Comparison of ENCODE assay signal across 9 mouse cellular contexts in genomic region chr6:42261524-42262170, GRCm38 (mm10). TPM values are rescaled to one million over a fixed set of nuclear protein-coding genes. Genes with fewer than 3 reads are reported as not detected.
DNase-seq lines count a peak whose midpoint lies in the region; ATAC-seq lines count a peak whose summit lies in the region.
"Had no signal": no experiment of that assay in that cellular context is flagged by ENCODE, and none has a peak within 500 bp of the region (broad histone marks: within the 10 kb centered on the region; RNA-seq: fewer than 3 reads in every experiment).

Tmem139 (plus strand) TSS chr6:42261970.

- no peak for DNase-seq in midbrain, embryonic 10.5 days (ENCODE audit: low spot score)
- DNase-seq in midbrain, embryonic 14.5 days, result no peak
- no peak for DNase-seq in thymus, postnatal 14 days
- no peak for DNase-seq in frontal cortex, postnatal 25 days (ENCODE audit: low spot score in 2 of 2)
- DNase-seq: cerebellum, postnatal 25 days had no signal

- no peaks in the 10 kb centered on the region for H3K9me3 ChIP-seq in midbrain, embryonic 10.5 days (replicated peaks)
- no peaks in the 10 kb centered on the region for H3K9me3 ChIP-seq in midbrain, embryonic 14.5 days (ENCODE audit: control insufficient read depth, low read length)
- no peaks in the 10 kb centered on the region for H3K9me3 ChIP-seq in intestine, embryonic 15.5 days
- no peaks in the 10 kb centered on the region for H3K9me3 ChIP-seq in limb, embryonic 13.5 days
- no peaks in the 10 kb centered on the region for H3K9me3 ChIP-seq in stomach, embryonic 14.5 days (ENCODE audit: control insufficient read depth, low read depth, low read length)
- no peaks in the 10 kb centered on the region for H3K9me3 ChIP-seq in hindbrain, embryonic 13.5 days

- H3K27me3 ChIP-seq in midbrain, embryonic 10.5 days (ENCODE audit: low read depth, poor library complexity, severe bottlenecking), result peaks cover 25% of the 10 kb centered on the region
- no peaks in the 10 kb centered on the region for H3K27me3 ChIP-seq in midbrain, embryonic 14.5 days (ENCODE audit: control insufficient read depth, insufficient read depth, low read length)
- H3K27me3 ChIP-seq in intestine, embryonic 15.5 days (replicated peaks), result no peaks in the 10 kb centered on the region
- no peaks in the 10 kb centered on the region for H3K27me3 ChIP-seq in limb, embryonic 13.5 days
- H3K27me3 ChIP-seq in stomach, embryonic 14.5 days (ENCODE audit: control insufficient read depth, insufficient read depth, low read length), result no peaks in the 10 kb centered on the region
- peaks cover 16% of the 10 kb centered on the region for H3K27me3 ChIP-seq in hindbrain, embryonic 13.5 days

- H3K27ac ChIP-seq in midbrain, embryonic 10.5 days (replicated peaks), result no peak within 1 kb of the TSS
- no peak within 1 kb of the TSS for H3K27ac ChIP-seq in midbrain, embryonic 14.5 days (replicated peaks; ENCODE audit: low read depth, low read length)
- peak within 1 kb of the TSS; percentile 77 for H3K27ac ChIP-seq in intestine, embryonic 15.5 days
- no peak within 1 kb of the TSS for H3K27ac ChIP-seq in limb, embryonic 13.5 days
- H3K27ac ChIP-seq in stomach, embryonic 14.5 days (ENCODE audit: low read length), result no peak within 1 kb of the TSS; the same call in 1 of the 2 replicates
- H3K27ac ChIP-seq in hindbrain, embryonic 13.5 days, result no peak within 1 kb of the TSS

- H3K4me1 ChIP-seq in midbrain, embryonic 10.5 days, result peaks cover 13% of the 10 kb centered on the region
- H3K4me1 ChIP-seq in midbrain, embryonic 14.5 days (ENCODE audit: control insufficient read depth, insufficient read depth, low read length), result peaks cover 9% of the 10 kb centered on the region
- peaks cover 2% of the 10 kb centered on the region; the same call in 1 of the 2 replicates for H3K4me1 ChIP-seq in intestine, embryonic 15.5 days (replicated peaks)
- peaks cover 8% of the 10 kb centered on the region for H3K4me1 ChIP-seq in limb, embryonic 13.5 days
- 0 out of 2 replicates have a peak, but pooled peaks cover 5% of the 10 kb centered on the region for H3K4me1 ChIP-seq in stomach, embryonic 14.5 days (ENCODE audit: control insufficient read depth, insufficient read depth, low read length)
- peaks cover 7% of the 10 kb centered on the region for H3K4me1 ChIP-seq in hindbrain, embryonic 13.5 days (replicated peaks)

- H3K9ac ChIP-seq in midbrain, embryonic 14.5 days (replicated peaks; ENCODE audit: low read length), result no peak within 1 kb of the TSS
- H3K9ac ChIP-seq in intestine, embryonic 15.5 days, result 0 out of 2 replicates have a peak within 1 kb of the TSS, but pooled peaks have one; percentile 20
- peak within 1 kb of the TSS; percentile 43 for H3K9ac ChIP-seq in limb, embryonic 13.5 days
- H3K9ac ChIP-seq in stomach, embryonic 14.5 days (replicated peaks; ENCODE audit: low read depth, low read length), result 0 out of 2 replicates have a peak within 1 kb of the TSS, but pooled peaks have one; percentile 14
- no peak within 1 kb of the TSS for H3K9ac ChIP-seq in hindbrain, embryonic 13.5 days

- no peak for ATAC-seq in midbrain, embryonic 14.5 days (ENCODE audit: low FRiP score, low TSS enrichment)
- peak; percentile 42 for ATAC-seq in intestine, embryonic 15.5 days
- no peak for ATAC-seq in limb, embryonic 13.5 days (ENCODE audit: low FRiP score, low read depth)
- no peak for ATAC-seq in stomach, embryonic 14.5 days (ENCODE audit: insufficient number of reproducible peaks, insufficient read depth, low FRiP score, low read depth)
- no peak for ATAC-seq in hindbrain, embryonic 13.5 days (ENCODE audit: low FRiP score)

- H3K4me2 ChIP-seq in midbrain, embryonic 14.5 days (ENCODE audit: low read length), result no peak within 1 kb of the TSS
- H3K4me2 ChIP-seq in intestine, embryonic 15.5 days (replicated peaks), result peak within 1 kb of the TSS; percentile 51
- peak within 1 kb of the TSS; percentile 55 for H3K4me2 ChIP-seq in limb, embryonic 13.5 days (replicated peaks)
- H3K4me2 ChIP-seq in stomach, embryonic 14.5 days (replicated peaks; ENCODE audit: low read depth, low read length), result peak within 1 kb of the TSS; percentile 35
- H3K4me2 ChIP-seq in hindbrain, embryonic 13.5 days, result no peak within 1 kb of the TSS

- WGBS in midbrain, embryonic 10.5 days, result 20% methylated on average over 20 of the region's 20 CpGs
- 23% methylated on average over 20 of the region's 20 CpGs for WGBS in midbrain, embryonic 14.5 days
- WGBS in intestine, embryonic 15.5 days, result 11% methylated on average over 20 of the region's 20 CpGs
- WGBS in limb, embryonic 13.5 days, result 19% methylated on average over 20 of the region's 20 CpGs
- WGBS in stomach, embryonic 14.5 days, result 17% methylated on average over 20 of the region's 20 CpGs
- WGBS in hindbrain, embryonic 13.5 days, result 26% methylated on average over 20 of the region's 20 CpGs

- no peaks in the 10 kb centered on the region for H3K36me3 ChIP-seq in midbrain, embryonic 10.5 days
- no peaks in the 10 kb centered on the region for H3K36me3 ChIP-seq in midbrain, embryonic 14.5 days (ENCODE audit: control insufficient read depth, insufficient read depth, low read length)
- no peaks in the 10 kb centered on the region for H3K36me3 ChIP-seq in intestine, embryonic 15.5 days
- H3K36me3 ChIP-seq in limb, embryonic 13.5 days, result no peaks in the 10 kb centered on the region
- no peaks in the 10 kb centered on the region for H3K36me3 ChIP-seq in stomach, embryonic 14.5 days (ENCODE audit: control insufficient read depth, insufficient read depth, low read length)
- H3K36me3 ChIP-seq in hindbrain, embryonic 13.5 days, result no peaks in the 10 kb centered on the region

- peak within 1 kb of the TSS; percentile 21; the same call in 1 of the 2 replicates for H3K4me3 ChIP-seq in midbrain, embryonic 10.5 days
- H3K4me3 ChIP-seq in midbrain, embryonic 14.5 days (replicated peaks; ENCODE audit: low read depth, low read length), result no peak within 1 kb of the TSS
- peak within 1 kb of the TSS; percentile 26 for H3K4me3 ChIP-seq in intestine, embryonic 15.5 days (replicated peaks)
- H3K4me3 ChIP-seq in limb, embryonic 13.5 days, result peak within 1 kb of the TSS; percentile 24
- H3K4me3 ChIP-seq in stomach, embryonic 14.5 days (ENCODE audit: low read depth, low read length), result peak within 1 kb of the TSS; percentile 11; the same call in 1 of the 2 replicates
- no peak within 1 kb of the TSS for H3K4me3 ChIP-seq in hindbrain, embryonic 13.5 days

RNA-seq across cellular contexts. Expression of gene Tmem139, which starts in this region (rescaled TPM):
- polyA plus RNA-seq in midbrain, embryonic 10.5 days (2016; fragmentation: Nextera tagmentation; extraction: Ambion mirVana), result 0.33 and 0.42 TPM in 2 replicates
- polyA plus RNA-seq in midbrain, embryonic 14.5 days (2014; fragmentation: Nextera tagmentation; extraction: Ambion mirVana), result 0.18 TPM in 1 of 2 replicates, not detected in the other
- polyA plus RNA-seq in intestine, embryonic 15.5 days (2015; fragmentation: Nextera tagmentation; extraction: Ambion mirVana), result 9.9 and 11.8 TPM in 2 replicates
- polyA plus RNA-seq in limb, embryonic 13.5 days (2015; fragmentation: Nextera tagmentation; extraction: Ambion mirVana), result 0.93 and 0.99 TPM in 2 replicates
- polyA plus RNA-seq in stomach, embryonic 14.5 days (2014; fragmentation: Nextera tagmentation; extraction: Ambion mirVana), result 2.6 and 2.8 TPM in 2 replicates
- 0.23 and 0.48 TPM in 2 replicates for polyA plus RNA-seq in hindbrain, embryonic 13.5 days (2015; fragmentation: Nextera tagmentation; extraction: Ambion mirVana)

Comparison
In these comparisons a context has a peak if more than half of its experiments do, and no peak if none do; other contexts are left out.
1. H3K4me3 ChIP-seq: peak in midbrain, embryonic 10.5 days (single experiment), intestine, embryonic 15.5 days (single experiment), limb, embryonic 13.5 days (single experiment) and stomach, embryonic 14.5 days (single experiment); none in midbrain, embryonic 14.5 days (single experiment) and hindbrain, embryonic 13.5 days (single experiment).
2. H3K4me2 ChIP-seq: peak in intestine, embryonic 15.5 days (single experiment), limb, embryonic 13.5 days (single experiment) and stomach, embryonic 14.5 days (single experiment); none in midbrain, embryonic 14.5 days (single experiment) and hindbrain, embryonic 13.5 days (single experiment).
3. H3K9ac ChIP-seq: peak in intestine, embryonic 15.5 days (single experiment), limb, embryonic 13.5 days (single experiment) and stomach, embryonic 14.5 days (single experiment); none in midbrain, embryonic 14.5 days (single experiment) and hindbrain, embryonic 13.5 days (single experiment).